In the genomic region with DNA sequence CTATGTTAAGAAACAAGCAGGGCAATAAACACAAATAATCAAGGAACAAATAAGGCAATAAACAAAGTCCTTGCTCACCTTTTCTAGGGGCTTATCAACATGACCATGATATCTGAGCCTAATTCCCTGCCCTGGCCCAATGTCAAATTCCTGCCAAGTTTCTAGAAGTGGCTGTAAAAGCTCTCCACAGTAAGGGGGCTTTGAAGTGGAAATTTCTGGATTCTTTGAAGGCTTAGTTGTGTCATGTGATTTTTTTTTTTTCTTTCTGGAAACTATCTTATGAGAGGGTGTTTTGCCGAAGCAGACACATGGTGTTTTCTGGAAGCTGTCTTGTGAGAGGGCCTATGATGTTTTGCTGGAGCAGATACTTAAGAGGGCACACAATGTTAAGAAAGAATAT, we compare ENCODE assay signal across 15 mouse cellular contexts.
"Had no signal": no experiment of that assay in that cellular context is flagged by ENCODE, and none has a peak within 500 bp of the region (broad histone marks: within the 10 kb centered on the region; RNA-seq: fewer than 3 reads in every experiment).

No protein-coding gene starts in this region.

- H3K27me3 ChIP-seq: liver, embryonic 13.5 days; lung, embryonic 15.5 days; midbrain, embryonic 13.5 days had no signal

- H3K4me1 ChIP-seq: liver, embryonic 13.5 days; lung, embryonic 15.5 days; midbrain, embryonic 13.5 days had no signal

- H3K36me3 ChIP-seq: liver, embryonic 13.5 days; lung, embryonic 15.5 days; midbrain, embryonic 13.5 days had no signal

- H3K9me3 ChIP-seq: liver, embryonic 13.5 days; lung, embryonic 15.5 days; midbrain, embryonic 13.5 days had no signal

- ATAC-seq: intestine, postnatal 0 days; midbrain, embryonic 13.5 days had no signal

- DNase-seq: kidney, adult 2 months; kidney, postnatal 25 days; layer of hippocampus, postnatal 36 days; liver, embryonic 13.5 days; right cerebral cortex, adult 18-20 months; right cerebral cortex, postnatal 14 days; right cerebral cortex, postnatal 4 days; thymus, postnatal 25 days had no signal

- H3K4me3 ChIP-seq: left cerebral cortex, adult 2 months; liver, embryonic 13.5 days; lung, embryonic 15.5 days; midbrain, embryonic 13.5 days had no signal

- H3K27ac ChIP-seq: kidney, postnatal 0 days; left cerebral cortex, adult 2 months; liver, embryonic 13.5 days; lung, embryonic 15.5 days; macrophage; midbrain, embryonic 13.5 days; stomach, postnatal 0 days had no signal

- H3K4me2 ChIP-seq: liver, embryonic 13.5 days; lung, embryonic 15.5 days; midbrain, embryonic 13.5 days had no signal

- H3K9ac ChIP-seq: liver, embryonic 13.5 days; lung, embryonic 15.5 days; midbrain, embryonic 13.5 days had no signal
